Mouse (Mus musculus) layer of hippocampus, postnatal 14 days (tissue): ENCODE measurements around the gene Sod1. TPM values are rescaled to one million over a fixed set of nuclear protein-coding genes. Genes with fewer than 3 reads are reported as not detected.
A peak's percentile ranks its signal among the peaks of the same experiment; 100 is the strongest.

Experiments used
- DNase-seq, 2 experiments: peaks; one replicate each; pipeline ENCODE4 v3.0.0; 2021 to 2022; ENCODE audit warnings: low spot score in 2 of 2, mixed read lengths in 1 of 2
- long read RNA-seq, 2 experiments: library from polyadenylated mRNA; stranded (forward); transcript quantifications; one replicate each; pipeline ENCODE4 v2.0.0; 2021
- total RNA-seq, 2 experiments: library from RNA; stranded (reverse); gene quantifications; 2 replicates each; pipeline ENCODE4 v1.2.3; 2021

Gene Sod1
- 100 to 1,000 TPM; 340 to 354 TPM for total RNA-seq
- long read RNA-seq, experiment 1, transcript Sod1-201 (5 exons, 641 nt) = major isoform, 30 of 44 reads
- long read RNA-seq, experiment 1, partial matches to known transcripts = 10 of 44 reads
- long read RNA-seq, experiment 1, other reads (novel, unspliced or antisense) = 2 of 44 reads
- long read RNA-seq, experiment 2, transcript Sod1-201 (5 exons, 641 nt) = major isoform, 59 of 74 reads
- long read RNA-seq, experiment 2, partial matches to known transcripts = 10 of 74 reads
- long read RNA-seq, experiment 2, other reads (novel, unspliced or antisense) = 1 of 74 reads

DNA sequence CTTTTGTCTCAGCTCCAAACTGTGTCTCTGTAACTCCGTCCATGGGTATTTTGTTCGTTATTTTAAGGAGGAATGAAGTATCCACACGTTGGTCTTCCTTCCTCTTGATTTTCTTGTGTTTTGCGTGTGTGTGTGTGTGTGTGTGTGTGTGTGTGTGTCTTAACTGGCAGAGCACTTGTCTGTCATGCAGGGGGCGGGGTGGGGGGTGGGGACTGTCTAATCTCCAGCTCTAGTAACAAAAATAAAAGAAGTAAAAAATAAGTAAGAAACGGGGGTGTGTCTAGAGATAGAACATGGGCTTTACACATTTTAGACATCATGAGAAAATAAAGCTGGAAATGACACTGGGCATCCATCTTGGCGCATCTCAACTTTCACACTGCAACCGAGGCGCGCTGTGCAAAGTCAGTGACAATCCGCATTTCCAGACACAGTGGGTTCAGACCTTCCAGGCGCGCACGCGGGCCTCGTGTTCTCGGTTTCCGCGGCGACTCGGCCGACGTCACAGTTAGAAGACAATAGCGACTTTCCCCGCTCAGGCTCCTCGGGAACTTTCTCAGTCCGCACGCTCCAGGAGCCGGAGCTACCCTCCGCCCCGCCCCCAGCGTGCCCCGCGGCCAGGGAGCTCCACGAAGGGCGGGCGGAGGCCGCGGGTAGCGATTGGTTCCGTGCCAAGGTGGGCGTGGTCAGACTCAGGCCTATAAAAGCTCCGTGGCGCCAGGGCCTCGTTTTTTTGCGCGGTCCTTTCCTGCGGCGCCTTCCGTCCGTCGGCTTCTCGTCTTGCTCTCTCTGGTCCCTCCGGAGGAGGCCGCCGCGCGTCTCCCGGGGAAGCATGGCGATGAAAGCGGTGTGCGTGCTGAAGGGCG is at the start of gene Sod1:
Gene Sod1 (plus strand): TSS at position 729 of the 866 bp plus-strand sequence.
- DNase-seq = peak; percentile 93 to 94

DNA sequence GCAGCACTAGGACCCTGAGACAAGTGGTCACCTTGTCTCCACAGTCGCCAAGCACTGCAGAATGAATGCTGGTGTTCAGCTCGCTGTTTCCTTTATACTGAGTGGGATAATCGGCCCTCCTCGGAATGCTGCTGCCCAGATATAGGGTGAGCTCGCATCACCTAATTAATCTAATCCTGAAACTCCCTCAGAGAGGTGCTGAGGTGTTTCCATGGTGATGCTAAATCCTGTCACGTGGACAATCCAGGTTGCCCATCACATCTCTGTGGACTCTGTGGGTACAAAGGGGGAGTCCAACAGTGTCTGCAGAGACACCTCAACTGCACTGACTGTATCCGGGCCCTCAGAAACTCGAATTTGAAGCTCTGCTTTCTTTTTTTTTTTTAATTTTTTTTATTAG is 49.1 kb upstream of the Sod1 start:
- DNase-seq = no peak

DNA sequence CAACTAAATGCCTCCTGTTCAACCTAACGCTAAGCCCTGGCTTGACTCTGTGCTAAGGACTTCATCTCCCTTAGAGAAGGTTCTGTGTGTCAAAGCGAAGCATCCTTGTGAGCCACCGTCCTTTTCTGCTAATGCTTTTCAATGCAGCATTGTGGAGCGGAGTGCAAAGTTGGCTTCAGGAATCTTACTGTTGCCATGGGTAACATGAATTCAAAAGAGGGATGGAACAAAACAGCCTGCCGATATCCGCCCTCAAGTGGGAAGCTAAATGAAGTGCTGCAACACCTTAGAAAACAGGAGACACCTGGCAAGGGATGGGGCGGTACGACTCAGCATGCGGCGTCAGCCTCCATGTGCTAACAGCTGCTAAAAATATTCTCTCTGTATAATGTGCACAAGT is 44.1 kb upstream of the Sod1 start:
- peak in 1 of 2 experiments; percentile 65 for DNase-seq

DNA sequence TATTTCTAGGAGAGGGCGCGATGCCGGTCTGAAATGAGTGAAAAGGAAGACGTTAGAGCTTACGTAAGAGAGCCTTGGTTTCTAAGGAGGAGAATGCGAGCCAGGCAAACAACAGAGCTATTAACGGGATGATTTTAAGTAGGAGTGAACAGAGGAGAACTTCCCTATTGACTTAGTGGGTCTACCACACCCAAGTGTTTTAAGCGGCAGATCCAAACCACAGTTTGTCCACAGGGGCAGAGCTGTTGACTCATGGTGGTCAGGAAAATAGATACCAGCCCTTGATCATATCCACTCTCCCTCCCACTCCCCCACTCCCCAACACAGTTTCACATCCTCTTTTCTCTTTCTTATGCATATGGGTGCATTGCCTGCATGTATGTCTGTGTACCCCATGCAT is 43.1 kb upstream of the Sod1 start:
- DNase-seq = no peak

DNA sequence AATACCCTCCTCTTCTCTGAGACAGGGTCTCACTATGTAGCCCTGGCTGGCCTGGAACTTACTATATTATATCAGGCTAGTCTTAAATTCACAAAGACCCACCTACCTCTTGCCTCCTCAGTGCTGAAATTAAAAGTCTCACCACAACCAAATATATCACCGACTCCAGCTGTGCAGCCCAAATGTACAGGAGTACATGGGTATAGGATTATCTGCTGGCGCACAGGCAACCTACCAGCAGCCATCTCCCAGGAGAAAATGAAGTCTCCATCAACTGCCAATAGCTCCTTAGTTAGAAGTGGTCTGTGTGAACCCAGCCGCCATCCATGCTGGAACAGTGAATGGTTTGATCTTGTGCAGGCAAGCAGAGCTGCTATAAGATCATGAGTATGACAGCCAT is 42.1 kb upstream of the Sod1 start:
- DNase-seq = no peak

DNA sequence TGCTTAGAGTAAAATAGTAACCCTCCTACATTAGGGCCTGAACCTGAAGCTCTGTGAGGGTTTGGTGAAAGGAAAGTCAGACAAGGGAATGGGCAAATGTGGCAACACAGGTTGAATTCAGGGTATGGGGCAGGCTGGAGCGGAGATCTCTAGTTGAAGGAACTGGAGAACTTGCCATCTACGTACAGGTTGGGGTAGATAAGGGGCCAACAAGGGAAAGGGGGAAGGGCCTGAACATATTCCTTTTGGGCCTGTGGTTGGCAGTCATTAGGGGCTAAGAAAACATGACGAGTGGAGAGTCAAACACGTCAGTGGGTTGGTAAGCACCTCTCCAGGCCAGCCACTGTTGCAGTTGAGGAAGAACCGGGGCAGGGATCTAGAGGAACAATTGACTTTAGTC is 40.7 kb upstream of the Sod1 start:
- no peak for DNase-seq

DNA sequence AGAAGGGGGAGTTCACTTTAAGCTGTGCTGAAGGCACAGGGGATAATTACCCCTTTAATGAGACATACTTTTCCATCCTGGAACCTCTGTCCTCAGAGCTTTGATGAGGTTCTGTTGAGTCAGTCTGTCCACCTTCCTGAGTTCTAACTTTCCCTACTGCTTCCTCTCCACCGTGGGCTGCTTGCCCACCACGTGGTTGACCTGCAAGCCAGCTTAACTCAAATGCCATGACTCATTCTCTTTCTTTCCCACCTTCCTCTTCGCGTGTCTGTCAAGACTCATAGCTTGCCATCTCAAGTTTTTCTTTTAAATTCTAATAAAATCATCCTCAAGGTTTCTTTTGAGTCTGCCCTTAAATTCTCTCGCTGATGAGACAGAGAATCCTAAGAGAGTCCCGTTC is 39.6 kb upstream of the Sod1 start:
- DNase-seq = no peak

DNA sequence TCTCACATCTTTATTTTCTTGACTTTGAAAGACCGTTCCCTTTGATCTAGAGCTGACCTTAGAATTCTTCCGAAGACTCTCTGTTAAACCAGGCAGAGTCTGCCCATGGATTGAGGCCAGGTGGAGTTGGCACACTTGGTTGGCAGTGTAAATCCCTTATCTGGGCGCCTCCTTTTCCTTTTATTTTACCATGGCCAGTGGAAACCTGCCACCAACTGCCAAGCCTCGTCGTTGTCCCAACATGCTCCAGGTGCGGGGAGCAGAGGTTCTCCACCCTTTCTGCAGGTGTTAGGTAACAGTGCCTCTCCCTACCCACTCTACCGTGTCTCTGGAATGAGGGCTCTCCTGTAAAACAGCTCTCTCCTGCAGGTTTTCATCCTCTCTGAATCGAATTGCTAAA is 38.9 kb upstream of the Sod1 start:
- DNase-seq = no peak

DNA sequence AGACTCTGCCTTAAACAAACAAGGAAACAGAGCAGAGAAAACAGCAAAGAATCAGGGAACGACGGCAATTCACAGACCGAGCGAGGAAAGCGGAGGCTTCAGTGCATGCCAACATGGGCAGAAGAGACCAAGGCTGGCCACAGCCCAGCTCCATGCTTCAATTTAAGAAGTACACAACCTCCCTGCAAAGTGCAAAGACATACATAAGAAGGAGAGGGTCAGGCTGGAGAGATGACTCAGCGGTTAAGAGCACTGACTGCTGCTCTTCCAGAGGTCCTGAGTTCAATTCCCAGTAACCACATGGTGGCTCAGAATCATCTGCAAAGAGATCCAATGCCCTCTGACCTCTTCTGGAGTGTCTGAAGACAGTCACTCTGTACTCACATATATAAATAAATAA is 36.4 kb upstream of the Sod1 start:
- DNase-seq = no peak

DNA sequence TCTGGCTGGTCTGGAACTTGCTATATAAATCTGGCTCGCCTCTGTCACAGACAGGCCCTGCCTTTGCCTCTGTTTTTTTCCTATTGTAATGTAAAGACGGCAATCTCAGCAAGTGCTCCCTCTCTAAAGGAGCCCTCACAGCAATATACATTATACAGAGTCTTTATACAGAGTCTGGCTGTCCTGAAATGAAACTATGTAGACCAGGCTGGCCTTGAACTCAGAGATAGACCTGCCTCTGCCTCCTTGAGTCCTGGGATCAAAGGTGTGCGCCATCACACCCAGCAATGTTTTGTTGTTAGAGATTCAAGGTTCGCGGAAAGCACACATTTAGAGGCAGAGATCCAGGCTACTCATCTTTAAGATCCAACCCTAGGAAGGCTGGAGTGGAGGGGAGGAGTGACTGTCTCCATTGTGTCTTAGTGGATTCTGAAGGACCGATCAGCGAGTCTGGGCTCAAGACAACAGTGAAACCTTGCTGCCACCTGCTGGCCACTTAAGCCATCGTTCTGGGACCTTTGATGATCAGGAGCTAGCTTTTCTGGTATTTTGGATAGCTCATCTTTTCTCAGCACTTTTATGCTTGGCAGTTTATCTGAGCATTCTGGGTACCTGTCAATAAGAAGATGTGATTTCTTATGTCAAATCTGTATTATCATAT is 34.5 kb upstream of the Sod1 start:
- peak; percentile 76 to 87 for DNase-seq

DNA sequence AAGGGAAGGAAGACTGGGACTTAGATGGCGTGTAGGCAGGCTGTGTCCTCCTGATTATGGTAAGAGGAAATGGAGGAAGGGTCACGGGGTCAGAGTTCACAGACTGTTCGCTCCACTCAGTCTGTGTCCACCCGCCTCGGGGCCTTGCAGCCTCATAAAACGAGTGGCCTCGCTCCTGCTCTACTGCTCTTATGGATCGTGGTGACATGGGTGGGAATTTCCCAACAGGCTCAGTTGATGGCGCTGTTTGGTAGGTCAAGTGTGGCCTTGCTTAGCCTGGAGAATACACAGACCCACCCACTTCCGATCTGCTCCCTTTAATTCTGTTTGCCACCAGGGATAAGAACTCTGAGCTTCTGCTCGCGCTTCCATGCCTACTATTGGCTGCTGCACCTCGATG is 33.1 kb upstream of the Sod1 start:
- DNase-seq = no peak

DNA sequence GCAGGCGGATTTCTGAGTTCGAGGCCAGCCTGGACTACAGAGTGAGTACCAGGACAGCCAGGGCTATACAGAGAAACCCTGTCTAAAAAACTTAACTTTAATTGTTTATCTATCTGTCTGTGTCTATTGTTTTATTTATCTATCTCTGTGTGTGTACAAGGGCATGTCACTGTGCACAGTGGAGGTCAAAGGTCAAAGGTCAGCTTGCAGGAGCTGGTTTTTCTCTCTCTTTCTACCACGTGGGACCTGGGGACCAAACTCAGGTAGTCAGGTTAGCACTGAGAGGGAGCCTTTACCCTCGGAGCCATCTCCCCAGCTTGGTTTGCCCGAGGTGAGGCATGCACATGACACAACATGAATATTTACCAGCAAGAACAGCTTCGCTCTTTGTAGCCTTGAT is 29.3 kb upstream of the Sod1 start:
- DNase-seq = no peak

DNA sequence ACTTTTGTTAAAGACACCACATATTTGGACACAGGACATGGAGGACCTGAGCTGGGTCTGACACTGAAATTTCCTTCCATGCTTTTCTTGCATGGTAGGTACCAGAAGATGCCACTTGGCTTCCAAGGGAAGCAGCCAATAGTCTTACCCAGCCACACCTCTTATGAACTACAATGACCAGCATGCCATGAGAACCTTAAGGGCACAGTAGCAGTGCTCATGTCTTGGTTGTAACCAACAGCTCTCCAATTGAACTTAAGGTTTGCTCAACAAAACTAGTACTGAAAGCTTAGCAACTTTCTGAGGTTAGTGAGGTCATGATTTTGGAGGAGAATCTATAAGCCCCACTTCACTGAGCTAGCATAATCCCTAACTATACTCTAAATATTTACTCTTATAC is 26.8 kb upstream of the Sod1 start:
- no peak for DNase-seq

DNA sequence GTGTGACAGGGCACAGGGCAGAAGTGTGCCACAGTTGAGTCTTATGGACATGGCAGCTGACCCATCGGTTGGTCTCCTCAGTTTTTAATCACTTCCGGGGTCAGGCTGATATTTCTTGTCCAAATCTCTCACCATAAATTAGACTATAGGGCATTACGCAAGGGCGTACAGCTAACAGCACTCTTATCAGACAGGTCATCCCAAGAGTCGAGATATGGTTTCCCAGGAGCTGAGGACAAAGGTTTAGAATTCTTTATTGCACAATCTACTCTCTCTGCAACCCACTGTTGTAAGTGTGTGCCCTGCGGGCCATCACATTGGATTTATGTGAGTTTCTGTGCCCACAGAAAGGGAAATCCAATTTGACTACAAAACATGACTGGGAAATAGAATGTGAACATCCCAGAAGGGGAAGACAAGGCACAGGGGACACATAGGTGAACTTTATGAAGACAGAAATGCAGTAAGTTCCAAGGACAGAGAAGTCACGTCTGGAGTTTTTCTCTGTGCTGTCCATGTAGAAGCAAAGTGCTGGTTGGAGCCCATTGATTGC is 23.8 kb upstream of the Sod1 start:
- no peak for DNase-seq

DNA sequence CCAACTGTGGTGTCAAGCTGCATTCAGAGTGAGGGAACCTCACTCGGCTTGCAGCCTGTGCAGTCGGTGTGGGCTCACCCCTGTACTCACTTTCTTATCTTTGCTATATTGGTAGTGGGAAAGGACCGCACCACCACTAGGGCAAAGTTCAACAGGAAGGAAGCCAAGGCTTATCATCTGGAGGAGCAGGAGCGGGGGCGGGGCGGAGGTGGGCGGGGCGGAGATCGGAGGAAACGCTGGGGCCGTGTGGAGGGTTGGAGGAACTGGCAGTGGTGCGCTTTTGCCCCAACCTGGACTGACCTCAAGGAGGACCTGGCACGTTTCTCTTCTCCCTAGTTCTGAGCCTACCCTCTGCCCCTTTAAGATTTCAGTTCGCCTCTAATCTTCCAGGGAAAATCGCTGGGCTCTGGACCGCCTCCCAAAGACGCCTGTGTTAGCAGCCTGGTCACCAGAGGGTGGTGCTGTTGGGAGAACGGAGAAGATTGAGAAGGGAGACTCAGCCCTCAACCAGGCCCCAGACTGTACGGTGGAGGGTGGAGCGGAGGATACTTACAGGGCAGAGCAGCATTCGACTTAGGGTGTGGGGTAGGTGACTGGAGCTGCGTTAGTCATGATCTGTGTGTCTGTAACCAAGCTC is 23.1 kb upstream of the Sod1 start:
- peak; percentile 39 to 54 for DNase-seq

DNA sequence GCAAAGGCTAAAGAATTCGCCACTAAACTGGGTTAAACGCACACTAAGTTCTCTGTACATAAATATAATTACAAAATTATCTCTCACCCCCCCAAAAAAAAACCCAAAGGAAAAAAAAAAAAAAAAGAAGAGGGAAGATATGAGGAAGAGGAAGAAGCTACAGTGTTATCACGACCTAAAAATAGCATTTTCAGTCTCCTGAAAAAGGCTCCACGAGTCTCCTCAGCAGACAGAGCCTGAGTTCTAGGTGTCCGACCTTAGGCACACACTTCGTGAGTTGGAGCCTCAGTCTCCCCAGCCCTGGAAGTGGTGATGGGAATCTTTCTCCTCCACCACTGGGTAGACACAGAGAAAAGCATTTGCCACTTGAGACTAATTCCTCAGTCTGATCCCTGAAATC is 21.9 kb upstream of the Sod1 start:
- no peak for DNase-seq

DNA sequence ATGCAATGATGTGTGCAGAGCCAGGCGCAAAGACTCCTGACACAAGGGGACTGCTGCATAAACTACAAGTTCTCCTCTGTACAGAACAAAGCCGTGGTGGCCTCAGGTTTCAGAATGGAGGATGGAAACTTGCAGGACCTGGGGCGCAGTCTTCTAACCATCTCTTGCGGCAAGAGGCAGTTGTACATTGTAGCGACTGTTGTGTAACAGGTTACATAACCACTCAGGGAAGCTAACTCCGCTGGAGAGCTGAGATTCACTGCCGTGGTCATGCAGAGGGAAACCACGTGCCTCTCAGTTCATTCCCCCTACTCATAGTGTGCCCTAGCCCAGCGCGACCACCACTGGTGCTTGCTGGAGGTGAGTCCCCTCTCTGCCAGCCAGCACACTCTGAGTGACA is 21.4 kb upstream of the Sod1 start:
- no peak for DNase-seq

DNA sequence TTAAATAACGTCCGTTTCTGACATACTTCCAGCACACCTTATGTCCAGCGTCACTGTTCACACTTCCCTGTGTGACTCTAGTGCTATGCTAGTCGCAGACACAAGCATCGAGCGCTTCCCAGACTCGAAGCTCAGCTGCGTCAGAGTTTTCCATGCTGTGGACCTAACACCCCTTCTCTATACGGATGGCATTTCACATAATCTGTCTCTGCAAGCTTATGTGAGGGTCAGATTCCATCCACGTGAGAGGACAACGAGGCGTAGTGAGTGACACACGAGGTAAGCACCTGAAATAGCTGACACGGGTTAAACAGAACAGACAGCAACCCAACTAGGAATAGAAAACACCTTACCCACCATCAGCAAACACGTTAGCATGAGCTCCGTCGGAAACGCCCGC is 18.4 kb upstream of the Sod1 start:
- no peak for DNase-seq

DNA sequence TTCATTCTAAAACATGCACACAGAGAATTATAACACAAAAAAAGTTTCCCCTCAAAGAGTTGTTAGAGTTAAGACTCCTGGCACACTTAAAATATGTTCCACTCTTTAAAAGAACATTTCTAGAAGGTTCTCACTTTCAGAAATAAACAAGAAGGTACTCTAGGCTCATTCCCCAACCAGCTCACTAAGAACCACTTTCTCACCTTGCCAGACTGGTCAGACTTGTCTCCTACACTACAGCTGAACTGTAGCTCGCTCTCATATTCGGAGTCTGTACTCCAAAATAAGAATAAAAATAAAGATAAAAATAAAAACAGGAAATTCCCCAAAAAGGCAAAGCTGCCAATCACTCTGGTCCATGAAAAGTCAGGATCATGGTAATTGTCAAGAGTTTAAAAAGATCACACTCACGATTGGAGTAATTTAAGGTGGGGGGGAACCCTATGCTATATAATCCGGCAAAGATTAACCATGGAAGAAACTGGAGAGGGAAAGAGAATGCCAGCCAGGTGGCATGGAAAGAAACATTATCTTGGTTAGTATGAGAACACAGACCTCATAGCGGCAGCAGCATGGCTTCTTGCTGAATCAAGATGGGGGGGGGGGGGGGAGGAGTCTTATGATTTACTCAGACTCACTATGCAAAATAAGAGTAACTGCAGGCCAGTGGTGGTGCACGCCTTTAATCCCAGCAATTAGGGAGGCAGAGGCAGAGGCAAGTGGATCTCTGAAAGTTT is 17.2 kb upstream of the Sod1 start:
- no peak for DNase-seq

DNA sequence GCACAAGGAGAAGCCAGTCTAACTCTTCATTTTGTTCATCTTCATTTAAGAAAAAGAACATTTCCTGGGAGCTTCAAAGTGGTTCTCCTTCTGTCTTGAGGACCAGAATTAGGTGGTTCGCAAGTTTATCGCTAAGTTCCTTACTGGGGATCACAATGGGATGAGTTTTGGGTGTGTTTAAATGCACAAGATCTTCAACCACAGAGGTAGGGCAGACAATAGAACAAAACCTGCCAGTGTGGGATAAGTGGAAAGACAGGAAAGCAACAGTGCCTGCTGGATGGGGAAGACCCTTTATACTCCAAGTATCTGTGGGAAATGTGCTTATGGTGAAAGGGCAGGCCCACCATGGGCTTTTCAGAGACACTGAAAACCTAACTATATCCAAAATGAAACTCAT is 15.7 kb upstream of the Sod1 start:
- no peak for DNase-seq

DNA sequence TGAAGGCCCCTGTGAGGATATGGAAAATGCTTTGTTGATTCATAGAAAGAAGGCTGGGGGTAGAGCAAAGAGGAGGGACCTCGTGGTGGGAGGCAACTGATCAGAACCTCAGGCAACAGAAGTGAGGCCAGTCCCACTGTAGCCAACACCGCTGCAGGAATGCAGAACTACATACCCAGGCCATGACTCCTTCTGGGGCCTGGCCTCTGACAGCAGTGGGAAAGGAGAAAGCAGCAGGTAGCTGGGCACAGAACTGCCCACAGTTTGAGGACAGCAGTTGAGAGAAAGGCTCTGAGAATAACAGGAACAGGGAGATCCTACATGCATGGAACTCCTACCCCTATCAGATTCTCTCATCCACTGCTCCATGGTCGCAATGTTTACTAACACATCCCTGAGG is 11.6 kb upstream of the Sod1 start:
- DNase-seq = no peak
